Mouse (Mus musculus) lung, adult 2 months (tissue): ENCODE measurements around the gene Afdn.

Source experiments
- CTCF ChIP-seq: fragments of 200-500 bp; IDR thresholded peaks from 2 replicates; pipeline ENCODE4 v1.5.1; 2011; ENCODE audit warnings: mild to moderate bottlenecking, low read length, control low read depth; ENCODE audit not compliant: insufficient read depth
- POLR2A ChIP-seq: fragments of 200-500 bp; IDR thresholded peaks from 2 replicates; pipeline ENCODE4 v1.6.1; 2011; ENCODE audit warnings: low read depth, mild to moderate bottlenecking, control low read depth, low read length, borderline replicate concordance; ENCODE audit errors: extremely low read depth

GRCm38 (mm10) chr17:13938652-13939051 lies 178.3 kb downstream of the Afdn start:
- TF ChIP-seq CTCF (no peak), POLR2A (no peak)
